Mouse (Mus musculus) testis, postnatal 14 days (tissue): Measurements from ENCODE around the gene Hibch.
"Not testable (repeated sequence)": the region's sequence is repeated elsewhere in the genome, so short reads cannot be mapped to it uniquely, and the experiment has no call there.

Source experiments
- DNase-seq: peaks from one replicate; pipeline ENCODE4 v3.0.0; 2021; ENCODE audit warnings: low spot score

The Hibch gene

DNA sequence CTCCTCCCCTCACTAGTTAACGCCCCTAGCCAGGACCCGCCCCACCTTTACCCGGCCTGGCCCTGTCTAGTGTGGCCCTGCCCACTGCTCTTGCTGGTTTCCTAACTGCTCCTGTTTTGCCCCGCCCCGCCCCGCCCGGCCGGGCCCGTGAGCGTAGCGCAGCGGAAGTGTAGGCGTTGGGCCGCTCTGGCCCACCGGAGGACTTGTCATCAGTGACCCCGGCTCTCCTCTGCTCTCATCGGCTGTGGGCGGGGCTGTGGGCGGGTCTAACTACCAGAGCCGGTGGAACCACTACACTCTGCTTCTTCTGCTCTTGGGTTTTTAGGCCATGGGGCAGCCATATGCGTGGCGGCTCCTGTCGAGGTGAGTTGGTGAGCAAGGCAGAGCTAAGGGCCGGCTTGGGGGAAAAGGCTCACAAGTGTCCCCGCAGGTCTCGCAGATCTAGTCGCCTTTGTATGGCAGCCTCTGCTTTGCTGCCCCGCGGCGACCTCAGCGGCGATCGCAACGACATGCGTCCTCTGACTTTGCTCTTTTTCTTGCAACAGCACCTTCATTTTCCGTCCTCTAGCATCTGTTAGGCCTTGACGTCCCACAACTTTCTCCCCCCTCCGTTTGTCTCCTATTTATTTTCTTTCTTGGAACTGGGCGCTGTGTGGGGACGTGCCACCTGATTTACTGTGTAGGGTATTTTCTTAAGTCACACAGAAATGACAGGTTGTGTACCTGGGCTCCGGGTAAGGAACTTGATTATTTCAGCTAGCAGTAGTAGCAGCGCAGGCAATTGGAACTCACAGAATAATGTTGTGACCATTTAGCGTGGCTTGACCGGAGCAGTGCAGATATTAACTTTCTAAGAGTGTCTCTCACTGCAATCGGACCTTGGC lies at the start of gene Hibch:
Hibch (plus strand) TSS at position 148 of the 884 bp plus-strand sequence.
- DNase-seq: peak; percentile 97

DNA sequence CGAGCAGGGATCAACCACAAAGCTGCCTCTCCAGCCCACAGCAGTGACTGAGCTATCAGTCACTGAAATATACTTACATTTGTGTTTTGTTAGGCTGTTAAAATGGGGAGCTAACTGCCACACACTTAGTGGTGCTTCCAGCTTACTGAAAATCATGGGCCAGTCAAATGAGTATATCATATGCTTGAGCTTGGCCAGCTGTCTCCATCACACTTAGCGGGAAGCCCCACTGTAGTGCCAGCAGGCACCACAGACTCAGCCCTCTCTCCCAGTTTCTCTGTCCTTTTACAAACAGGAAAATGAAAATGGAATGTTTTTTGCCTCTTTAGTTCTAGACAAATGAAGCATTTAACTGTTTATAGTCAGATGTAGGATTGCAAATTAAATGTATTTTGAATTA lies 48.8 kb upstream of the Hibch start:
- no peak for DNase-seq

DNA sequence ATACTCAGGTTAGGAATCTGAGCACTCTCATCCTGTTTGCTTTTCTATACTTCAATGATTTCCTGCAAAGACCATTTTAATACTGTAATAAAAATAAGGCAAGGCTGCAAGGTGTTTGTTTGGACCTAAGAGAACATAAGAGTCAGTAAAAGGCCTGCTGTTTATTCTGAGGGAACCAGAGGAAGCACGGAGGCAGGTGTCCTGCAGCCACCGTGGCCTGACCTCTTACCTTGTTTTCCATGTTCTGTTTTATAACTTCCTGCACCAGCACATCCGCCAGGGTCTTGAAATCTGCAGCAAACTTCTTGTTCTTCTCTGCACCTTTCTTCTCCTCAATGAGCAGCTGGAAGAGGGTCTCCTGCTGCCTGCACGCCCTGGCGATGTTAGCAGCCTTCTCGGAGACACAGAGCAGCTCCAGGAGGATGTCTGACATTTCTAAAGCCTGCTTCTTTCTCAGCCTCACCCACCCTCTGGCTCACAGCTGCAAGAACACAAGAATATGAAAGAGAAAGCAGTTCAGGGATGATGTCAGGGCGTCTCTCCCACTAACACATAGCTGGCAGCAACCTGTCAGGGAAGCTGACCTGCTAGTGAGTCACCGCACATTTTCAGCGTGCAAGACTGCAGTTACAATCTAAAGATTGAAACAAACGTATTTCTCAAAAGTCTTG lies 45.5 kb upstream of the Hibch start:
- DNase-seq: no peak

DNA sequence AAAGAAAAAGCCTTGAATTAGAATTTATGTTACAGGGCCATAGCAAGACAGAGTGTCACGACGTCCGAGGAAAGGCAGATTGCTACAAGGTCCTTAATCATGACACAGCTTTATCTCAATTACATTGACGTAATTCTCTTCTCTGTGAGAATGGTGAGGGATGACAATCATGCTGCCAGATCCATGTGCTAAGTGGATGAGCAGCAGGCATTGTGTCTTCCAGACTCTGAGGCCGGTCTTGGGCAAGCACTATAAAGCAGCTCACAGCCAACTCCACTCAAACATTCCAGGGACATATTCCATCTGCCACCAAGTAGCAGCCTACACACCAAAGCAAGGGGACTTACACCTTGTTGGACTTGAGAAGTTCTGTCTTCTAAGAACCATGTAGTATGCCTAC lies 45.0 kb upstream of the Hibch start:
- no peak for DNase-seq

GRCm38 (mm10) chr1:52800340-52800740 lies 44.4 kb upstream of the Hibch start:
- no peak for DNase-seq

DNA sequence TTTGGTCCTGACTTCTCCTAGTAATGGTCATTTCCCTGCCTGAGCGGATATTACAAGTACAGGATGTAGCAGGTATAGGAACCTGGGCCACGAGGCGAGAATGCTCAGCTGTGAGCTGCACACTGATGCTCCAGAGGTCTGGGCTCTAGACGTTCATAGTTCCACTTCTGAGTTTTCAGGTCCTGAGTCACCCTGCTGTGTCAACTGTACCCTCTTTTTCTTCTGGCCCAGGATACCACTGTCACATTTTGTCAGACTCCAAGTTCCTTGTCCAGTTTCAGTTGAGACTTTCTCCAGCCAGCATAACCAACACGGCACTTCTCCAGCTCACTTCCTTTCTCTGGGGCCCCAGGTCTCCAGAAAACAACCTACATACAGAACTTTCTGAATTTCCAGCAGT lies 43.1 kb upstream of the Hibch start:
- no peak for DNase-seq

GRCm38 (mm10) chr1:52802406-52802975 lies 42.2 kb upstream of the Hibch start:
- no peak for DNase-seq

GRCm38 (mm10) chr1:52805041-52805440 lies 39.7 kb upstream of the Hibch start:
- no peak for DNase-seq

DNA sequence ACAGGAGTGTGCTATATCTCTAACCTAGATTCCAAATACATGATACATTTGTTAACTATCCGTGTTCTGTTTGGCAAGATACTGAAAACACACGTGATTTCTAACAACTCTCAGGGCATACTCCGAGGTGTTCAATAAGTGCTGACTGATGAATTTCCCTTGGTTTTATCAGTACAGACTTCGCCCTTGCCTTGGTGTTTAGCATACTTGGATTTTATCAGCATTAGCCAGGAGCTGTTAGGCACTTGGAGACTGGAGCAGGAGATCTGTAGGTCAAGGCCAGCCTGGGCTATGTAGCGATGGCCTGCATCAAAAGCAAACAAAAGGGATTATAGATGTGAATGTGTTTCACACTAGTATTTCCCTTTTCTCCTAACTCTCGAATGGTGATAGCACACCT lies 36.3 kb upstream of the Hibch start:
- DNase-seq: no peak

DNA sequence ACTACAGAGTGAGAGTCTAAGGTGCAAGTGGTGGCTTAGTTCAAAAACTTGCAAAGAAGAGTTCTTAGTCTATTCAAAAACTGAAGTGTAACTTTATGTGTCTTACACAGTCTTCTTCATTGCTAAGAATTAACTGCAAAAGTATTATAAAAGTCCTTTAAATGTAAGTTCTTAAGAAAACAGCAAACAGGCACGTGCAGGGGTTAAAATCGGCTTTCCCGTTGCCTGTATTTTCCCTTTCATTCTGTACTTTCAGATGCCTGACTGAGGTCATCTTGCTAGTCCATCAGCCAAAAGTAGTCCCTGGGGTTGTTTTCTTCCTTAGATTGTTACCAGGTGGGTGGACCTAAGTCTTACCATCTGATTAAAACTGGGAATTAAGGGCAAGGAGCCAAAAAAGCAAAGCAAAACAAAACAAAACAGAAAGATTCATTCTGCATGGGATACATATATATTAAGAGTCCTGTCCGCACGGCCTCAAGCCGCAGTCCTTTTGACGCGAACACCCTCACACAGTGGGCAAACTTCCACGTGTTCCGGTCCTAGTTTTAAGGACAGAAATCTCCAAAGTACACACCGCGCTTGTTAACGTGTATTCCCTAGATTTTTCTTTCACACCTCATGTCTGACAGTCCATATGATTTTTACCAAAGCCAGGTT lies 28.4 kb upstream of the Hibch start:
- DNase-seq: no peak

DNA sequence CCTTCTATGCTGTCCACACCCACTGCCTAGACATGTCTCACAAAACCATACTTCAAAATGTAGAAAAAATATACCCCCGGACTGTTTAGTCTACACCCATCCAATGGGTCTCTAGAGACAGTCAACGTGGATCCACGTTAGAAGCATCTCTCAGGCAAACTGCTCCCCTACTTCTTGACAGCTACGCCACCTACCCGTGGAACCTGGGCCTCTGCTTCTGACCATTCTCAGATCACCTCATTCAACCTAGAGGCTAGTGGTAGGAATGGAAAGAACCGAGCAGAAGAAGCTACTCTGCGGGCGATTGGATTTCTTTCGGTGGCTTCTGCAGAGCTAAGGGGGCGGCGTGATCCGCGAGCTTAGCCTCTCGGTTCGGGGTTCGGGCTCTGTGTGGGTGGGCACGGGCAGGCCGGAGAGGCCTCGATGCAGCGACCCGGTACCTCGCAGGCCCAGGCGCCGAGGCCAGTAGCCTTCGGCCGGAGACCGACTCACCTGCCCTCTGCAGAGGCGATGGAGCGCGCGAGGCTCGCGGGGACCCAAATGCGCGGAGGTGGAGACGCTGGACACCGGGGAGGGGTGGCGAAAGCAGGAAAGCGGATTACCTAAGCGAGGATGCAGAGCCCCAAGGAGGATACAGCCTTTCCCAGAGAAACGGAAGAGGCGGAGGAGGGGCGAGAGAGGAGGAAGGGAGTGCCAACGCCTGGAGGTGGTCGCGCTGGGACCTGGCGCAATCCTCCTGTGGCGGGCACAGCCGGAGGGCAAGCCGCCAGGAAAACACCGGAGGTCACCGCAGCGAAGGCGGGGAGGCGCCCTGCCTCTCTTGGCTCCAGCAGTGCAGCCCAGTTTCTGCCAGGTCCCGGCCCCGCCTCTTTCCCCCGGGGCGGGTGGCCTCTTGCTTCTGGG lies 27.6 kb upstream of the Hibch start, which contains the start of gene Inpp1:
Inpp1 (minus strand) TSS at position 779 of the 903 bp plus-strand sequence.
- peak; percentile 61 for DNase-seq

- DNase-seq: no peak
Observed at GRCm38 (mm10) chr1:52817813-52818147, 26.9 kb upstream of the Hibch start.

DNA sequence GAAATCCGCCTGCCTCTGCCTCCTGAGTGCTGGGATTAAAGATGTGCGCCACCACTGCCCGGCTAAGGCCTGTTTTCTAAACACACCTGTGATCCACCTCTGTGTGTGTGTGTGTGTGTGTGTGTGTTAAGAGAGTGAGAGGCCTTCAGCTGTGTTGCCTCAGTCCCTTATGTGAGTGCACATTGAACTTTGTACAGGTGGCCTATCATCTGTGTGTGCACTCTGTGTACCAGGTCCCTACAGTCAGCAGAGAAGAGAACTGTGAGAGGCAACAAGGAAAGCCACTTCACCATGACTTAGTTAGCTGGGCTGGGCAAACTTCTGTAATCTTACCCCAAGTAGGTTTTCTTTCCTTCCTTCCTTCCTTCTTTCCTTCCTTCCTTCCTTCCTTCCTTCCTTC lies 5.6 kb upstream of the Hibch start:
- DNase-seq: no peak

DNA sequence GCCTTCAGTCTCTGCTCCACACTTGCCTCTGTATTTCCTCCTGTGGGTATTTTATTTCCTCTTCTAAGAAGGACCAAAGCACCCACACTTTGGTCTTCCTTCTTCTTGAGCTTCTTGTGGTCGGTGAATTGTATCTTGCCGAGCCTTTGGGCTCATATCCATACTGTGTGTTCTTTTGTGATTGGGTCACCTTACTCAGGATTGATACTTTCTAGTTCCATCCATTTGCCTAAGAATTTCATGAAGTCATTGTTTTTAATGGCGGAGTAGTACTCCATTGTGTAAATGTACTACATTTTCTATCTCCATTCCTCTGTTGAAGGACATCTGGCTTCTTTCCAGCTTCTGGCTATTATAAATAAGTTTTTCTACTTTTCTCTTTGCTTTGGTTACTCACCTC lies 375 bp upstream of the Hibch start:
- no peak for DNase-seq

DNA sequence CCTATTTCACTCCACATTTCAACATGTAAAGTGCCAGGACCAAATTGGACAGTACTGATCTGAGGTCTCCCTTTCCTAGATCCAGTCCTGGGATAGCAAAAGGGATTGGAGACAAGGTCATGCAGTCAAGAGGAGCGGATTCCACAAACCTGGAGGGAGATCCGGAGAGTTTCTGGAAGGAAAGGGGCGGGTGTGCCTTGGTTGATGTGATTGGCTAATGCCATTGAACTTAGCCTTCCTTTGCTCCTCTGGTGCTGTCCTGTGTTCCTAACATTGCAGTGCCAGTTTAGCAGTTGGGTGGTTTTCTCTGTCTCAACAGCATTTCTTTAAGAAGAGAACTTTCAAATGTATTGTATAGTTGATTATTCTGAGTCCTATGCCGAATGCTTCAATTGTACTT lies 1.8 kb downstream of the Hibch start:
- DNase-seq: no peak

- DNase-seq: no peak
Observed at GRCm38 (mm10) chr1:52849422-52849821, 4.7 kb downstream of the Hibch start.

- not testable (repeated sequence) for DNase-seq
Observed at GRCm38 (mm10) chr1:52854029-52854428, 9.3 kb downstream of the Hibch start.

DNA sequence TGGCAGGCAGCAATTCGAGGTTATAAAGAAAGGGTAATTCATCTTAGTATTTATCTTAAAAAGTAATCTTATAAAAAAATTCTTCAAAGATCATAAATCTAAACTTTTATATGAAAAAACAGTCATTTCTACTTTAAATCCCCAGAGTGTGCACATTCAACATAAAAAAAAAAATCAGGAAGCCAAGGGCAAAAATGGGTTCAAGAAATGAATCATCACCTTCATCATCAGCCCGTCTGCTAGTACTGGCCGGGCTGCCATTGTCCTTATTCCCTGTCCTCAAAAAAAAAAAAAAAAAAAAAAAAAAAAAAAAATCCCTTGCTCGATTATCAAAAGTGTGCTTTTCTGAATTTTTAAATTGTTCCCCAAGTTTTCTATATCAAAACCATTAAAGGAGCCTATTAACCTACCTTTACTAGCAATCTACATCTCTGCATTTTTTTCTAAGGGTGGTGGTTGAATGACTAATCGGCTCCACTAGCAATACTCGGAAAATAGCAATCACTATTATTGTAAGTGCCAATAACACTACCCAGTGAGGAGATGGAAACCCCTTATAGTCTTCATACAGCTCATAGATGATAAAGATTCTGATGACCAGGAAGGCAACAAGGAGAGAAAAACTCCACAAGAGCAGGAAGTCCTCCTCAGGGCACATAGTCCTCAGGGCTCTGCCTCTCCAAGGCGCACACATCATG lies 11.3 kb downstream of the Hibch start:
- DNase-seq: no peak

GRCm38 (mm10) chr1:52864220-52864619 lies 19.5 kb downstream of the Hibch start:
- DNase-seq: no peak

DNA sequence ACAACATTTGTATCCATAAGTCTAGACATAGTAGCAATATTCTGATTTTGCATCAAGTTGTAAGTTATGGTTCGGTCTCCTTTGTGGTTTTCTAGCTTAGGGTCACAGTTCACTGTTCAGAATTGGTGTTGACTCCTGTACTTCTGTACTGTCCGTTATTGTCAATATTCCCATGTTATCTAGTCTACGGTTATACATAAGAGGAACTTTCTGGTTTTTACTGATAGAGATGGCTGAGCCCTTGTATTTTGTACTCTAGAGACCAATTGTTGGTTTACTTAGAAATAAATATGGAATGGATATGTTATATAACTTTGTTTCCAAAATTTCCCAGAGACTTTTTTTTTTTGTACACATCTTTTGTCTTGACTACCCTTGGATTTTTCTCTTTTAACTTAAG lies 21.3 kb downstream of the Hibch start:
- DNase-seq: no peak

DNA sequence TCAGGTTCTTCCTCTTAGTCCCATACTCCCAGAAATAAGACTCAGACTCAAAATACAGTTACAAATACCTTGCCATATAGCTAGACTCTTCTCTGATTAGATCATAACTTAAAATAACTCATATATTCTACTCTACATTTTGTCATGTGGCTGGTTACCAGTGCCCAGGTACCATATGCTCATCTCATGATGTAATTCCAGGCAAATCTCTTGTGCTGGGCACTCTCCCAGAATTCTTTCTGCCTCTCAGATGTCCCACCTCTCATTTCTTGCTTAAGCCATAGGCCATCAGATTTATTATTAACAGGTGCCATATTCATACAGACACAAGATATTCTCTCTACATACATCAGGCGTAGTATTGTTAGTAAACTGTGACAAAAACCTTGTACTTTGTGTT lies 23.1 kb downstream of the Hibch start:
- DNase-seq: no peak
